Mouse (Mus musculus) embryonic stem cell, embryonic (primary cell): ENCODE results near the gene Zbtb43.

Source experiments
- CTCF ChIA-PET, 4 experiments: fragments of 300-600 bp in 2 of 4; fragments of 350-600 bp in 2 of 4; sonication (Branson Sonifier 250); formaldehyde crosslinking; loops; one replicate each; lab custom pipeline; 2022; ENCODE audit warnings: inconsistent platforms in 2 of 4; lab: Charles Lee
- POLR2A ChIA-PET, 4 experiments: fragments of 300-600 bp in 2 of 4; fragments of 350-600 bp in 2 of 4; sonication (Branson Sonifier 250); formaldehyde crosslinking; loops; one replicate each; lab custom pipeline; 2022; ENCODE audit warnings: antibody characterized with exemption in 4 of 4, inconsistent platforms in 1 of 4; lab: Charles Lee

The Zbtb43 gene

DNA sequence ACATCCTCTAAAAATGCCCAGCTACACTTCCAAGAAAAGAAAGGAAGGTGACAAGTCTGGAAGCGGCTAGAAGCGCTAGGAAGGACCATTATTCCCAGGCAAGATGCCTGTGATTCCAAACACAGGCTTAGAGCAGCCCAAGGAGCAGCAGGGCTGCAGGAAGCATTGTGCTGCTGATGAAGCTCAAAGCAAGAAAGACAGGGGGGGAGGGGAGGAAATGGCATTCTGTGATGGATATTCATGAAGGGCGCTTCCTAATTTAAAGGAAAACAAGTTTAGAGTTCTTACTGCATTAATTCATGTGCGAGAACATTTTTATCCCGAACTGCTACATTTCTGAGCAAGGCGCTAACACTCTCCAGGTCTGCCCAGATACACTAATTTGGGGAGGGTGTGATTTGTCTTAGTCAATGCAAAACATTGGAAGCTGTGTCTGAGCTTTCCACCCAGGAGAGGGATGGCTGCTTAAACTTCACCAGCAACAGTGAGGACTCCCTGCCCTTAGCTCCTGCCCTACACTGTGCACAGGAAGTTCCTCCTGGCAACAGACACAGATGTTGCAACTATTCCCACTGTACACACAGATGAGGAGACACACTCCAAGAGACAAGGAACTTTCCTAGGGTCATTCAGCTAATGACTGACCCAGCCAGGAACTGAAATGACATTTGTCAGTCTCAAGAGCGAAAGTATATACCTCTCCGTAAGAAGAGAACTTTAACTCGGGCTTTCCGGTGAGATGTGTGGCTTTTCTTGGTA lies 41.5 kb downstream of the Zbtb43 start:
- ChIA-PET CTCF (interaction anchor here (0.6 to 1.5 kb wide), 9 partner anchors 20 to 485 kb away, joined by 3 to 6 read pairs (median 4); no protein-coding TSS in a partner anchor), POLR2A (interaction anchor here in 3 of 4 experiments (0.7 to 5.0 kb wide), 15 partner anchors 10 to 464 kb away, joined by 3 to 44 read pairs (median 5); no protein-coding TSS in a partner anchor)

DNA sequence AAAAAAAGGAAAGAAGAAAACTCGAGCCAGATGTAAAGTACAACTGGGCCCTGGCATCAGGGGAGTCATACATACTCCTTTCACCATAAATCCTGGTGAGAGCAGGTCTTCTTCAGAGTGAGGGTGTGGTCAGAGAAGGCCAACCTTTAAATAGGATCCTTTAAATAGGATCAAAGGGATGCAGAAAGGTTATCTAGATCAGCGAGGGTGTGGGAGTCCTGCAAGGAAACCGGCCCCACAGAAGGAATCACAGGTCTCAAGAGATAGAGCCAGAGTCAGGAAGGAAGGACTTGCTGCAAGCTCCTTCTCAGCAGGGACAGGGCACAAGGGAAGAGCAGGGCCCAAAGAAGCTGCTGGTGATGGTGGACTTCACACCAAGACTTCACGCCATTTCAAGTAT lies 50.9 kb downstream of the Zbtb43 start:
- ChIA-PET POLR2A (interaction anchor here in 1 of 4 experiments (1.0 kb wide), 1 partner anchor 15 kb away, joined by 4 read pairs; no protein-coding TSS in a partner anchor), CTCF (interaction anchor here in 2 of 4 experiments (0.5 to 1.6 kb wide), 2 partner anchors 9 to 15 kb away, joined by 3 to 4 read pairs; no protein-coding TSS in a partner anchor)

DNA sequence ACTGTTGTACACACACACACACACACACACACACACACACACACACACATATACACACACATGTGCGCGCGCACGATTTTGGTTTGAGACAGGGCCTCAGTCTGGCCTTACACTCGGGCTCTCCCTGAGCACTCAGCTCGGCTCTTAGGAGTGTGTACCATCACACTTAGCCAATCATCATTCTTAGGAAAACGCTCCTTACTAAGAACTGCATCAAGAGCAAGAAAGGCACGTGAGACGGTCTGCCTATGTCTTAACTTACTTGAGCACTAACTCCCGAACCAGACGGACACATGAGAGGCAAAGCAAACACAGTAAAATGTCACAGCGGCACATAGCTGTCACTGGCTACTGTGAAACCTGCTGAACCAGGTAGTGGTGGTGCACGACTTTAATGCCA lies 54.3 kb downstream of the Zbtb43 start:
- ChIA-PET POLR2A (interaction anchor here in 3 of 4 experiments (0.7 to 2.4 kb wide), 8 partner anchors 9 to 245 kb away, joined by 3 to 8 read pairs (median 4); no protein-coding TSS in a partner anchor), CTCF (interaction anchor here in 3 of 4 experiments (0.5 to 3.5 kb wide), 3 partner anchors 12 to 43 kb away, joined by 6 to 27 read pairs (median 14); partner anchors contain the start of gene Ralgps1 (in 1 of the 3))

DNA sequence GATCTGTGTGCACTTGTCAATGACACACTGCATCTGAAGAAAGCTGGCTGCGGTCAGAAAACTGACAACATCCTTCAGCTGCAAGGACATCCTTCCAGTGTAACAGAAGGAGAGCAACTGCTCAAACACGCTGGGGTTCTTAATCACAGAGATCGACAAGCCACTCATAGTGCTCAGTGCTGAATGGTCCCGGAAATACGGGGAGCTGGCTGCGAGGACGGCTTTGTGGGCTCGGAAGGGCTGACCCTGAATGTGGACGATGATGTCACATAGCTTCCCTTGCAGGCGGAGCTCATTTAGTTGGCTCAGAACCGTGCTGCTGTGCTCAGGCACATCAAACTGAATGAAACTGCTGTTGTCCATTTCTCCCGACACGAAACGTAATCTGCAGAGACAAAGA lies 56.2 kb downstream of the Zbtb43 start:
- POLR2A ChIA-PET = interaction anchor here in 3 of 4 experiments (0.5 to 2.3 kb wide), 16 partner anchors 8 to 451 kb away, joined by 3 to 8 read pairs (median 4); partner anchors contain the start of genes Lrsam1 (in 1 of the 3), Rpl12 (in 1 of the 3) and Slc2a8 (in 1 of the 3)
- CTCF ChIA-PET = interaction anchor here in 3 of 4 experiments (0.7 to 3.5 kb wide), 7 partner anchors 10 to 166 kb away, joined by 3 to 27 read pairs (median 3); no protein-coding TSS in a partner anchor

DNA sequence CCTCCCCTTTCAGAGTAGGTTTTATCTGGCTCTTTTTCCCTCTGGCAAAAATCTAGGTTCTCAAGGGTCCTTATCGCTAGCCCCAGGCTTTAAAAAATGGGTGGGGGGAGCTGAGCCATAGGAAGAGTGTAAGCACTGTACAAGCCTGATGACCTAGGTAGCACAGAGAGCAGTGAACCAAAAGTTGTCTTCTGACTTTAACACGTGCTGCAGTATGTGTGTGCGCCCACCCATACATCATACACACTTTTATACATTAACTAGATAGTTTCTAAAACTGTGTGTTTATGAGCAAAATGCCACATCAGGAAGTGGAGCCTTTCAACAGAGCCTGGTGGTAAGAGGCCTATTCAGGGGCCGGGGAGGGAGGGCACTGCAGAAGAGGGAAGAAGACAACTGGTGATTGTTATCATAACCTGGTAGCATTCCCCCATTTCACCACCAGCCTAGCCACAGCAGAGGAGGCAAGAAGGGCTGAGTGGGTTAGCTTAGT lies 64.8 kb downstream of the Zbtb43 start:
- ChIA-PET POLR2A (interaction anchor here in 2 of 4 experiments (0.6 to 1.9 kb wide), 5 partner anchors 9 to 272 kb away, joined by 3 to 10 read pairs (median 6); partner anchors contain the start of gene Ralgps1 (in 2 of the 2)), CTCF (interaction anchor here in 2 of 4 experiments (0.7 to 2.8 kb wide), 7 partner anchors 14 to 491 kb away, joined by 3 to 14 read pairs (median 5); no protein-coding TSS in a partner anchor)

DNA sequence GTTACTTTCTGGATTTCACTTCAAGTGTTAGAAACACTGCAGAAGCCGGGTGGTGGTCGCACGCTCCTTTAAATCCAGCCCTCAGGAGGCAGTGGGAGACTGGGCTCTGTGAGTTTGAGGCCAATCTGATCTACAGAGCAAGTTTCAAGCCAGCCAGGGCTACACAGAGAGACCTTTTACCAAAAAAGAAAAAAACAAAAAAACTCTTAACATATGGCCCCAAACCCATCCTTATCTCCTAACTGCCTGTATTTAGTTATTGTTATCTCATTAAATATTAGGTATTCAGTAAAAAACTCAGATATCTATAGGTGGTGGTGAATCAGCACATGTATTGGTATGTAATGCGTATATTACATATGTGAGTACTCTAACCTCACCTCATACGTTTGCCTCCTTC lies 65.7 kb downstream of the Zbtb43 start:
- ChIA-PET POLR2A (interaction anchor here (0.6 to 1.9 kb wide), 14 partner anchors 9 to 463 kb away, joined by 3 to 10 read pairs (median 4); partner anchors contain the start of genes Ralgps1 (in 2 of the 4), Garnl3 (in 1 of the 4), Lrsam1 (in 1 of the 4) and Rpl12 (in 1 of the 4)), CTCF (interaction anchor here (0.5 to 2.8 kb wide), 88 partner anchors 8 to 624 kb away, joined by 3 to 27 read pairs (median 3); partner anchors contain the start of genes Slc2a8 (in 3 of the 4), Garnl3 (in 2 of the 4), Angptl2 (in 1 of the 4) and Ralgps1 (in 1 of the 4))

DNA sequence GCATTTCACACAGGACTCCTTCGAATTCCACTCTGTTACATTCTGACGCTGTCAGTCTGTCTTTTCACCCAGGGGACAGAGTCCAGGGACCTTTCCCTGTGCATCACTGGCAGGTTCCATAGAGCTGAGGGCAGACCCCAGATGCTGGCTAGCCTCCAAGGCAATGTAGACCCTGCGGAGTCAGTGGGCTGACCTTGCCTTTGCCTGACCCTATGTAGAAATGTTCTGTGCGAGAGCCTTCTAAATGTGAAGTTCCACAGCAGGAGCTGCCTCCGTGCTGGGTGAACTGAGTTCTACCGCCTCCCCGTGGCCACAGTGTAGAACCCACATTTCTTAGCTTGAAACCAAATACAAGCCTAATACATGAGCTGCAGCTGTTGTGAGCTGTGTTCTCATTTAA lies 66.1 kb downstream of the Zbtb43 start:
- ChIA-PET CTCF (interaction anchor here (0.5 to 2.8 kb wide), 89 partner anchors 8 to 624 kb away, joined by 3 to 27 read pairs (median 3); partner anchors contain the start of genes Slc2a8 (in 3 of the 4), Garnl3 (in 2 of the 4), Angptl2 (in 1 of the 4) and Ralgps1 (in 1 of the 4)), POLR2A (interaction anchor here (0.6 to 1.9 kb wide), 14 partner anchors 8 to 463 kb away, joined by 3 to 10 read pairs (median 4); partner anchors contain the start of genes Ralgps1 (in 2 of the 4), Garnl3 (in 1 of the 4), Lrsam1 (in 1 of the 4) and Rpl12 (in 1 of the 4))

DNA sequence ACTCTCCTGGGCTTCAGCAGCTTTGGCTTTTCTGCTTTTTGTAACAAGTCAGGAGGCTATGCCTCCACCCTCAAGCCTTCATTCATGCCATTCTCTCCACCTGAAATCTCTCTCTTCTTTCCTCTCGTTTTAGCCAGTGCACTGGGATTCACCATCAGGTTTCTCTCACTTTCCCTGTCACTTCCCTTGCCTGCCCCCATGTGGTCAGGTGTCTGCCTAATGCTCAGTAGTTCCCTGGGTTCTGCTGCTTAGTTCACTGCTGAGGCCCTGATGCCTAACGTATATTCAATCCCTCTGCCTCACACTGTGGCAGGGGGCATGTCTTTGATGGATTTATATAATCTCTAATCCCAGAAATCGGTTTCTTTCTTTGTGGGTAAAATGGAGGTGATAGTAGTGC lies 67.1 kb downstream of the Zbtb43 start:
- POLR2A ChIA-PET = interaction anchor here in 1 of 4 experiments (1.7 kb wide), 1 partner anchor 31 kb away, joined by 5 read pairs; no protein-coding TSS in a partner anchor
- CTCF ChIA-PET = interaction anchor here (0.6 to 2.8 kb wide), 7 partner anchors 22 to 350 kb away, joined by 3 to 19 read pairs (median 8); partner anchors contain the start of gene Garnl3 (in 1 of the 4)

DNA sequence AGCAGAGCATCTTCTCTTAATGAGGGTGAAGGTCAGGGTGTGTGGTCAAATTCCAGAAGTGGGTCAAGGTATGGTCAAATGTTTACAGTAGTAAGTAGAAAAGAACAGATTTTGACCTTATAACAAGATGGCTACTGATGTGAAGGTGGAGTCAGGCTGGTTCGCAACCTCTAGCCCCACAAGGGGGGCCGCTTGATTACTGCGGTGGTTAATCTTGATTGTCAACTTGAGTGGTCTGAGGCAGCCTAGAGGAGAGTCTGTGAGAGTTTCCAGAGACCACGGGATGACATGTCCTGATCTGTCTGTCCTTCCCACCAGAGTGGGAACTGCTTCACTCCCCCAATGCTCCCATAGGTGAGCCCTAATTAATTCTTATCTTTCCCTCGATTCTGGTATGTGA lies 67.8 kb downstream of the Zbtb43 start:
- ChIA-PET CTCF (interaction anchor here in 1 of 4 experiments (2.6 kb wide), 1 partner anchor 51 kb away, joined by 19 read pairs; no protein-coding TSS in a partner anchor), POLR2A (no interaction called here)
